14 mouse cellular contexts compared by ENCODE assay signal in the genomic region with DNA sequence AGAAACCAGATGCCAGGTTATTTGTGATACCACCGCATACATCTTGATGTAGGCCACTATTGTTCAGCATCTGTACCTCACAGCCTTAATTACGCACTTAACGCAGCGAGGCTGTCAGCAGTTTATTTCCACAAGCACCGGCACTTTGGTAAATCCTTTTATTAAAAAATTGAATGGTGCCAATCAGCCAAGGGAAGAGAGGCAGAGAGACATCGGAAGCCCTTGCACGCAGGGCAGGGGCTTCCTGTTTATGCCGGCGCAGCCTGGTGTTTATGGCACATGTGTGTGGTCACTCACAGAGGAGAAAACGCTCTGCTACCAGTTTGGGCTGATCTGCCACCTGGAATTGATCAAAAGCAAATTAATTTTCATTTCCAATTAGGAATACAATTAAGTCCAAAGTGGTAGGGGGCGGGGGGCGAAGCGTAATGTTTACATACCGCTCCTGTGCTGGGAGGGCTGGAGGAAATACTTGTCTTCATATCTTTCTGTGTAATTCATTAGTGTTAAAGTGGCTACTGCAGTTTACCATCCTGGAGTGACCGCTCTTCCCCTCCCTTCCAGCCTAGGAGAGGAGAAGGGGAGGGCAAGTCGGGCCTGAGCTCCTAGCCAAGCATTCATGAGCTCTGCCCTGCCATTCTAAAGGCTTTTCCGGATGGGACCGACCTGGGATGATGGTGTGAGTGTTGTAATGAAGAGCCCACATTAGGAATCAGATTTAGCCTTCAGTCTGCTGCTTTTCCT.
DNase-seq lines count a peak whose midpoint lies in the region; ATAC-seq and TF ChIP-seq lines count a peak whose summit lies in the region.
"Had no signal": no experiment of that assay in that cellular context is flagged by ENCODE, and none has a peak within 500 bp of the region (broad histone marks: within the 10 kb centered on the region; RNA-seq: fewer than 3 reads in every experiment).

No protein-coding gene starts in this region.

- no peak overlapping the region for H3K4me3 ChIP-seq in hindbrain, embryonic 11.5 days (ENCODE audit: low read depth, low read length)
- H3K4me3 ChIP-seq in hindbrain, embryonic 16.5 days (ENCODE audit: low read length) = no peak overlapping the region
- H3K4me3 ChIP-seq in hindbrain, embryonic 13.5 days = no peak overlapping the region
- no peak overlapping the region for H3K4me3 ChIP-seq in midbrain, embryonic 15.5 days
- H3K4me3 ChIP-seq in thymus, adult 2 months (ENCODE audit: control insufficient read depth, insufficient read depth, low read length) = no peak overlapping the region
- H3K4me3 ChIP-seq: layer of hippocampus, adult 2 months had no signal

- no peaks in the 10 kb centered on the region for H3K9me3 ChIP-seq in hindbrain, embryonic 11.5 days (ENCODE audit: control insufficient read depth, low read length)
- no peaks in the 10 kb centered on the region for H3K9me3 ChIP-seq in hindbrain, embryonic 16.5 days (ENCODE audit: control insufficient read depth, low read length)
- no peaks in the 10 kb centered on the region for H3K9me3 ChIP-seq in hindbrain, embryonic 13.5 days
- no peaks in the 10 kb centered on the region for H3K9me3 ChIP-seq in midbrain, embryonic 15.5 days

- ATAC-seq in hindbrain, embryonic 11.5 days (ENCODE audit: low FRiP score) = no peak
- no peak for ATAC-seq in hindbrain, embryonic 16.5 days
- ATAC-seq in hindbrain, embryonic 13.5 days (ENCODE audit: low FRiP score) = no peak
- ATAC-seq in midbrain, embryonic 15.5 days (replicated peaks) = peak; percentile 40; the same call in 1 of the 2 replicates
- ATAC-seq: intestine, embryonic 16.5 days had no signal

- no peak for TF ChIP-seq CTCF in thymus, adult 2 months (IDR thresholded peaks at IDR 0.05; ENCODE audit: borderline replicate concordance, control insufficient read depth, extremely low read depth, insufficient read depth, low read length, poor library complexity)

- H3K9ac ChIP-seq in hindbrain, embryonic 11.5 days (ENCODE audit: low read depth, low read length) = no peak overlapping the region
- no peak overlapping the region for H3K9ac ChIP-seq in hindbrain, embryonic 16.5 days (ENCODE audit: low read depth, low read length)
- H3K9ac ChIP-seq in hindbrain, embryonic 13.5 days = peak overlapping the region; percentile 35
- no peak overlapping the region for H3K9ac ChIP-seq in midbrain, embryonic 15.5 days

- WGBS in hindbrain, embryonic 11.5 days = 43% methylated on average over 18 of the region's 18 CpGs
- 27% methylated on average over 18 of the region's 18 CpGs for WGBS in hindbrain, embryonic 16.5 days
- 29% methylated on average over 18 of the region's 18 CpGs for WGBS in hindbrain, embryonic 13.5 days
- WGBS in midbrain, embryonic 15.5 days = 33% methylated on average over 18 of the region's 18 CpGs
- WGBS in thymus, adult 2 months = 95% methylated on average over 18 of the region's 18 CpGs

- no peak for TF ChIP-seq POLR2A in thymus, adult 2 months (IDR thresholded peaks at IDR 0.05; ENCODE audit: control insufficient read depth, extremely low read depth, insufficient read depth, low read length, poor library complexity)

- peaks cover 21% of the 10 kb centered on the region for H3K4me1 ChIP-seq in hindbrain, embryonic 11.5 days (replicated peaks; ENCODE audit: control insufficient read depth, insufficient read depth, low read length)
- H3K4me1 ChIP-seq in hindbrain, embryonic 16.5 days (ENCODE audit: control insufficient read depth, insufficient read depth, low read depth, low read length) = peaks cover 24% of the 10 kb centered on the region
- H3K4me1 ChIP-seq in hindbrain, embryonic 13.5 days (replicated peaks) = peaks cover 61% of the 10 kb centered on the region
- H3K4me1 ChIP-seq in midbrain, embryonic 15.5 days = peaks cover 46% of the 10 kb centered on the region
- no peaks in the 10 kb centered on the region for H3K4me1 ChIP-seq in thymus, adult 2 months (replicated peaks; ENCODE audit: control insufficient read depth, insufficient read depth, low read length)

- no peaks in the 10 kb centered on the region for H3K36me3 ChIP-seq in hindbrain, embryonic 11.5 days (ENCODE audit: control insufficient read depth, insufficient read depth, low read length)
- no peaks in the 10 kb centered on the region for H3K36me3 ChIP-seq in hindbrain, embryonic 16.5 days (ENCODE audit: control insufficient read depth, insufficient read depth, low read length)
- H3K36me3 ChIP-seq in hindbrain, embryonic 13.5 days = no peaks in the 10 kb centered on the region
- no peaks in the 10 kb centered on the region for H3K36me3 ChIP-seq in midbrain, embryonic 15.5 days (replicated peaks)
- H3K36me3 ChIP-seq in thymus, adult 2 months (ENCODE audit: control insufficient read depth, insufficient read depth, low read length) = no peaks in the 10 kb centered on the region

- DNase-seq in hindbrain, embryonic 11.5 days (ENCODE audit: low spot score) = no peak
- peak; percentile 60 for DNase-seq in embryo, embryonic 11 days
- DNase-seq in layer of hippocampus, adult 18-20 months (ENCODE audit: low spot score in 2 of 2) = no peak
- no peak for DNase-seq in layer of hippocampus, adult 9-10 months (ENCODE audit: low spot score)
- DNase-seq in thymus, adult 2 months = no peak
- DNase-seq: cerebellum, adult 9-10 months; gastrocnemius, postnatal 25 days; lung, postnatal 14 days; right cerebral cortex, adult 18-20 months had no signal

- H3K27ac ChIP-seq in hindbrain, embryonic 11.5 days (ENCODE audit: low read depth, low read length) = peak overlapping the region; percentile 47
- no peak overlapping the region; the same call in 1 of the 2 replicates for H3K27ac ChIP-seq in hindbrain, embryonic 16.5 days (ENCODE audit: low read depth, low read length)
- peak overlapping the region; percentile 44 for H3K27ac ChIP-seq in hindbrain, embryonic 13.5 days
- no peak overlapping the region for H3K27ac ChIP-seq in midbrain, embryonic 15.5 days
- no peak overlapping the region for H3K27ac ChIP-seq in thymus, adult 2 months (ENCODE audit: control insufficient read depth, insufficient read depth, low read length)
- H3K27ac ChIP-seq: layer of hippocampus, adult 2 months had no signal

- no peaks in the 10 kb centered on the region for H3K27me3 ChIP-seq in hindbrain, embryonic 11.5 days (ENCODE audit: control insufficient read depth, insufficient read depth, low read length)
- H3K27me3 ChIP-seq in hindbrain, embryonic 16.5 days (replicated peaks; ENCODE audit: control insufficient read depth, insufficient read depth, low read length) = peaks cover 3% of the 10 kb centered on the region
- peaks cover 60% of the 10 kb centered on the region for H3K27me3 ChIP-seq in hindbrain, embryonic 13.5 days
- H3K27me3 ChIP-seq in midbrain, embryonic 15.5 days (replicated peaks) = 0 out of 2 replicates have a peak, but pooled peaks cover 9% of the 10 kb centered on the region
- no peaks in the 10 kb centered on the region for H3K27me3 ChIP-seq in thymus, adult 2 months (ENCODE audit: control insufficient read depth, insufficient read depth, low read length)

- H3K4me2 ChIP-seq in hindbrain, embryonic 11.5 days (replicated peaks; ENCODE audit: low read depth, low read length) = 0 out of 2 replicates have a peak overlapping the region, but pooled peaks have one; percentile 11
- no peak overlapping the region; the same call in none of the 2 replicates for H3K4me2 ChIP-seq in hindbrain, embryonic 16.5 days (ENCODE audit: low read length)
- 0 out of 2 replicates have a peak overlapping the region, but pooled peaks have one; percentile 8 for H3K4me2 ChIP-seq in hindbrain, embryonic 13.5 days
- 0 out of 2 replicates have a peak overlapping the region, but pooled peaks have one; percentile 3 for H3K4me2 ChIP-seq in midbrain, embryonic 15.5 days

Comparison
In these comparisons a context has a peak if more than half of its experiments do, and no peak if none do; other contexts are left out.
1. H3K27ac ChIP-seq: peak in hindbrain, embryonic 11.5 days (single experiment) and hindbrain, embryonic 13.5 days (single experiment); none in hindbrain, embryonic 16.5 days (single experiment), midbrain, embryonic 15.5 days (single experiment) and thymus, adult 2 months (single experiment).